In the genomic region with DNA sequence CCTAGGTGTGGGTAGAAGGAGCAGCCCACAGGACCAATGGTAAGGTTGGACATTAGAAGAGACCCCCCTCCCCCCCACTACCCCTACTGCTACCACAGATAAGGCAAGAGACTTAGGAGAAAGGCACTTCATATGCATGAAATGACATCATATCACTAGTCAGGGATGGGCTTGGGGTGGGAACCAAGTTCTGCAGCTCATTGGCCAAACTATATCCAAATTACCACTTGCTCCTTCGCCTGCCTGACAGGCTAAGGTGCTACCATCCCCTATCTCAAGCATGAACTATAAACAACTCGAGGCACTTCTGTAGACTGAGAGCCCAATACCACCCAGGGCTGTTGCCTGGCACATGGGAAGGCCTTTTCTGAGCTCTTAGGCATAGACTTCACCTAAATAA, we compare ENCODE assay signal across 23 mouse cellular contexts.
"Had no signal": no experiment of that assay in that cellular context is flagged by ENCODE, and none has a peak within 500 bp of the region (broad histone marks: within the 10 kb centered on the region; RNA-seq: fewer than 3 reads in every experiment).

No protein-coding gene starts in this region.

- H3K9me3 ChIP-seq: heart, embryonic 13.5 days; heart, embryonic 15.5 days; hindbrain, embryonic 13.5 days; hindbrain, embryonic 15.5 days; intestine, embryonic 15.5 days; limb, embryonic 13.5 days; limb, embryonic 15.5 days had no signal

- H3K4me2 ChIP-seq: heart, embryonic 11.5 days; heart, embryonic 13.5 days; heart, embryonic 15.5 days; hindbrain, embryonic 13.5 days; hindbrain, embryonic 15.5 days; intestine, embryonic 15.5 days; limb, embryonic 13.5 days; limb, embryonic 15.5 days had no signal

- H3K27me3 ChIP-seq: heart, embryonic 13.5 days; heart, embryonic 15.5 days; hindbrain, embryonic 13.5 days; hindbrain, embryonic 15.5 days; intestine, embryonic 15.5 days; limb, embryonic 13.5 days; limb, embryonic 15.5 days had no signal

- ATAC-seq: hindbrain, postnatal 0 days; intestine, embryonic 15.5 days; intestine, postnatal 0 days had no signal

- DNase-seq: gastrocnemius, adult 2 months; gastrocnemius, postnatal 10 days; gastrocnemius, postnatal 25 days; heart, adult 2 months; heart, postnatal 14 days; heart, postnatal 36 days; kidney, adult 18-20 months; kidney, adult 8-10 months; kidney, postnatal 10 days; kidney, postnatal 25 days; kidney, postnatal 4 days had no signal

- H3K9ac ChIP-seq: heart, embryonic 13.5 days; heart, embryonic 15.5 days; hindbrain, embryonic 13.5 days; hindbrain, embryonic 15.5 days; intestine, embryonic 15.5 days; limb, embryonic 13.5 days; limb, embryonic 15.5 days had no signal

- H3K4me3 ChIP-seq: gastrocnemius, adult 2 months; heart, adult 2 months; heart, embryonic 13.5 days; heart, embryonic 15.5 days; hindbrain, embryonic 13.5 days; hindbrain, embryonic 15.5 days; intestine, embryonic 15.5 days; layer of hippocampus, adult 2 months; left cerebral cortex, adult 2 months; limb, embryonic 13.5 days; limb, embryonic 15.5 days had no signal

- H3K36me3 ChIP-seq: heart, embryonic 13.5 days; heart, embryonic 15.5 days; hindbrain, embryonic 13.5 days; hindbrain, embryonic 15.5 days; intestine, embryonic 15.5 days; limb, embryonic 13.5 days; limb, embryonic 15.5 days had no signal

- H3K27ac ChIP-seq: gastrocnemius, adult 2 months; heart, adult 2 months; heart, embryonic 13.5 days; heart, embryonic 15.5 days; hindbrain, embryonic 13.5 days; hindbrain, embryonic 15.5 days; hindbrain, postnatal 0 days; intestine, embryonic 15.5 days; layer of hippocampus, adult 2 months; left cerebral cortex, adult 2 months; limb, embryonic 13.5 days; limb, embryonic 15.5 days had no signal
